19 mouse cellular contexts compared by ENCODE assay signal in the genomic region with DNA sequence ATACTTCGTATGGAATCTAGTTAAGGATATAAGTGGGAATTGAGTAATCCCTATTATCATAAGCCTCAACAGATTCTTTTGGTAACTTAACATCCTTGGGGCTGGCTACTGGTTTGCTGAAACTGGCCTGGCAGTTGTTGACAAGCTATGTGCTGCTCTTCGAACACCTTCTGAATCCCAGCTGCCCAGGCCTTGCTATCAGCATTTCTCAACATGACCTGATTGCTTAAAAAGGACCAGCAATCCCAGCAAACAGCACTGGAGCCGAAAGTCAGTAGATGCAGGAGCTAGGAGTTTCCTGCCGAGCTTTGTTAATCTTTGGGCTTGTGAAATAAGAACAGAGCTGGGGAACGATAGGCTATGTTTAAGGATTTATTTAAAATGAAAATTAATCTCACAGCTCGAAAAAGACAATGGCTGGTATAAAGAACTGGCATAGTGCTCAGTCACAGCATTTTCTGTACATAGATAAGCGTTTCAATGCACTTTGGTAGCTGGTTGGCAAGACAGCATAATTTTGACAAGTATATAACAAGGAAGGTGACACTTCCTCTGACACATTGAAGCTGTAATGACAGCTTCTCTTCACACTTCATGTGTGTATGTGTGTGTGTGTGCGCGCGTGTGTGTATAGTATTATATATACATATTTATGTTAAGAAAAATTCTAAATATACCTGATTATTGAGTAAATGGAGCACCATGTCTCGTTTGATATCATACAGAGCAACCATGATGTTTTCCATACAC. TPM values are rescaled to one million over a fixed set of nuclear protein-coding genes. Genes with fewer than 3 reads are reported as not detected.
DNase-seq lines count a peak whose midpoint lies in the region; ATAC-seq lines count a peak whose summit lies in the region.
"Had no signal": no experiment of that assay in that cellular context is flagged by ENCODE, and none has a peak within 500 bp of the region (broad histone marks: within the 10 kb centered on the region; RNA-seq: fewer than 3 reads in every experiment).

No protein-coding gene starts in this region.

- WGBS in heart, embryonic 12.5 days, result 49% methylated on average over 11 of the region's 11 CpGs
- 67% methylated on average over 11 of the region's 11 CpGs for WGBS in liver, embryonic 12.5 days (ENCODE audit: insufficient replicate concordance)
- WGBS in liver, embryonic 15.5 days (ENCODE audit: insufficient replicate concordance), result 60% methylated on average over 11 of the region's 11 CpGs

- H3K27me3 ChIP-seq in heart, embryonic 12.5 days (replicated peaks), result no peaks in the 10 kb centered on the region
- H3K27me3 ChIP-seq in liver, embryonic 12.5 days (replicated peaks), result no peaks in the 10 kb centered on the region
- H3K27me3 ChIP-seq in liver, embryonic 15.5 days, result no peaks in the 10 kb centered on the region
- H3K27me3 ChIP-seq: embryonic facial prominence, embryonic 12.5 days; limb, embryonic 15.5 days; megakaryocyte, embryonic 14.5 days; Patski had no signal

- intact Hi-C loops in heart, postnatal 25 days (cut with DNase I), result no loop called here

- no peak overlapping the region for H3K4me3 ChIP-seq in heart, embryonic 12.5 days
- no peak overlapping the region for H3K4me3 ChIP-seq in liver, embryonic 12.5 days
- no peak overlapping the region for H3K4me3 ChIP-seq in liver, embryonic 15.5 days (replicated peaks)
- H3K4me3 ChIP-seq: embryonic facial prominence, embryonic 12.5 days; hindbrain, embryonic 13.5 days; limb, embryonic 15.5 days; megakaryocyte, embryonic 14.5 days; neural tube, embryonic 13.5 days had no signal

- no peak overlapping the region for H3K9ac ChIP-seq in heart, embryonic 12.5 days
- H3K9ac ChIP-seq in liver, embryonic 12.5 days, result no peak overlapping the region
- H3K9ac ChIP-seq in liver, embryonic 15.5 days, result no peak overlapping the region
- H3K9ac ChIP-seq: embryonic facial prominence, embryonic 12.5 days; hindbrain, embryonic 13.5 days; limb, embryonic 15.5 days; neural tube, embryonic 13.5 days had no signal

- no peak for DNase-seq in heart, postnatal 25 days (ENCODE audit: low spot score)
- peak; percentile 13 for DNase-seq in liver
- no peak for DNase-seq in adrenal gland, adult 18-20 months (ENCODE audit: low spot score in 2 of 2)
- DNase-seq in cerebellum, postnatal 4 days (ENCODE audit: low spot score in 2 of 2), result no peak
- DNase-seq: B cell, adult 2 months; cerebellum, adult 11 months; cerebellum, postnatal 36 days; gastrocnemius, postnatal 36 days; lung, postnatal 10 days; thymus, postnatal 25 days had no signal

- peak overlapping the region; percentile 60 for H3K27ac ChIP-seq in heart, embryonic 12.5 days (ENCODE audit: poor library complexity, severe bottlenecking)
- no peak overlapping the region for H3K27ac ChIP-seq in liver, embryonic 12.5 days
- peak overlapping the region; percentile 38; the same call in 1 of the 2 replicates for H3K27ac ChIP-seq in liver, embryonic 15.5 days (replicated peaks)
- H3K27ac ChIP-seq: embryonic facial prominence, embryonic 12.5 days; hindbrain, embryonic 13.5 days; limb, embryonic 15.5 days; neural tube, embryonic 13.5 days had no signal

- no peaks in the 10 kb centered on the region for H3K36me3 ChIP-seq in heart, embryonic 12.5 days
- H3K36me3 ChIP-seq in liver, embryonic 12.5 days, result no peaks in the 10 kb centered on the region
- no peaks in the 10 kb centered on the region for H3K36me3 ChIP-seq in liver, embryonic 15.5 days (replicated peaks)
- H3K36me3 ChIP-seq: embryonic facial prominence, embryonic 12.5 days; hindbrain, embryonic 13.5 days; limb, embryonic 15.5 days; neural tube, embryonic 13.5 days had no signal

- H3K4me2 ChIP-seq in heart, embryonic 12.5 days, result peak overlapping the region; percentile 31; the same call in 1 of the 2 replicates
- no peak overlapping the region for H3K4me2 ChIP-seq in liver, embryonic 12.5 days
- H3K4me2 ChIP-seq in liver, embryonic 15.5 days, result no peak overlapping the region
- H3K4me2 ChIP-seq: embryonic facial prominence, embryonic 12.5 days; hindbrain, embryonic 13.5 days; limb, embryonic 15.5 days; neural tube, embryonic 13.5 days had no signal

- H3K4me1 ChIP-seq in heart, embryonic 12.5 days (replicated peaks), result peaks cover 22% of the 10 kb centered on the region
- H3K4me1 ChIP-seq in liver, embryonic 12.5 days, result peaks cover 10% of the 10 kb centered on the region
- 0 out of 2 replicates have a peak, but pooled peaks cover 14% of the 10 kb centered on the region for H3K4me1 ChIP-seq in liver, embryonic 15.5 days (replicated peaks)
- H3K4me1 ChIP-seq: hindbrain, embryonic 13.5 days had no signal

- no peak for ATAC-seq in heart, embryonic 12.5 days (ENCODE audit: insufficient number of reproducible peaks, low FRiP score)
- no peak for ATAC-seq in liver, embryonic 12.5 days
- ATAC-seq in liver, embryonic 15.5 days (ENCODE audit: insufficient read depth), result no peak
- ATAC-seq: Patski had no signal

- H3K9me3 ChIP-seq in heart, embryonic 12.5 days (replicated peaks), result no peaks in the 10 kb centered on the region
- H3K9me3 ChIP-seq in liver, embryonic 12.5 days (replicated peaks), result no peaks in the 10 kb centered on the region
- H3K9me3 ChIP-seq in liver, embryonic 15.5 days (replicated peaks), result no peaks in the 10 kb centered on the region
- H3K9me3 ChIP-seq: embryonic facial prominence, embryonic 12.5 days; hindbrain, embryonic 13.5 days; limb, embryonic 15.5 days; megakaryocyte, embryonic 14.5 days; neural tube, embryonic 13.5 days had no signal

RNA-seq across cellular contexts. Expression of gene Efcab5, which starts 6.8 kb away (rescaled TPM):
- 0.11 and 0.54 TPM in 2 replicates for polyA plus RNA-seq in heart, embryonic 12.5 days (2016; fragmentation: Nextera tagmentation; extraction: Ambion mirVana)
- under 1 TPM; 0.25 to 0.65 TPM for total RNA-seq in heart, postnatal 25 days (2021)
- 0.11 and 0.17 TPM in 2 replicates for polyA plus RNA-seq in liver, embryonic 12.5 days (2016; fragmentation: Nextera tagmentation; extraction: Ambion mirVana)
- 0.09 and 0.24 TPM in 2 replicates for polyA plus RNA-seq in liver, embryonic 15.5 days (2015; fragmentation: Nextera tagmentation; extraction: Ambion mirVana)
- total RNA-seq in adrenal gland, adult 18-20 months (2021), result under 1 TPM; 0.22 to 0.80 TPM

RNA-seq across cellular contexts. Expression of gene Ssh2, which starts 20.6 kb away (rescaled TPM):
- polyA plus RNA-seq in heart, embryonic 12.5 days (2016; fragmentation: Nextera tagmentation; extraction: Ambion mirVana), result 29.8 and 33.4 TPM in 2 replicates
- 10 to 100 TPM; 80.0 to 87.7 TPM for total RNA-seq in heart, postnatal 25 days (2021)
- 6.8 and 7.9 TPM in 2 replicates for polyA plus RNA-seq in liver, embryonic 12.5 days (2016; fragmentation: Nextera tagmentation; extraction: Ambion mirVana)
- 3.9 and 5.1 TPM in 2 replicates for polyA plus RNA-seq in liver, embryonic 15.5 days (2015; fragmentation: Nextera tagmentation; extraction: Ambion mirVana)
- total RNA-seq in adrenal gland, adult 18-20 months (2021), result 10 to 100 TPM; 19.5 to 22.3 TPM
